Mouse (Mus musculus): ENCODE measurements around the gene Igf2bp1. TPM values are rescaled to one million over a fixed set of nuclear protein-coding genes. Genes with fewer than 3 reads are reported as not detected.
A peak's percentile ranks its signal among the peaks of the same experiment; 100 is the strongest.

The Igf2bp1 gene
- total and polyA plus RNA-seq, 2 experiments from 2014 or later: 3.4 to 4.5 TPM

DNA sequence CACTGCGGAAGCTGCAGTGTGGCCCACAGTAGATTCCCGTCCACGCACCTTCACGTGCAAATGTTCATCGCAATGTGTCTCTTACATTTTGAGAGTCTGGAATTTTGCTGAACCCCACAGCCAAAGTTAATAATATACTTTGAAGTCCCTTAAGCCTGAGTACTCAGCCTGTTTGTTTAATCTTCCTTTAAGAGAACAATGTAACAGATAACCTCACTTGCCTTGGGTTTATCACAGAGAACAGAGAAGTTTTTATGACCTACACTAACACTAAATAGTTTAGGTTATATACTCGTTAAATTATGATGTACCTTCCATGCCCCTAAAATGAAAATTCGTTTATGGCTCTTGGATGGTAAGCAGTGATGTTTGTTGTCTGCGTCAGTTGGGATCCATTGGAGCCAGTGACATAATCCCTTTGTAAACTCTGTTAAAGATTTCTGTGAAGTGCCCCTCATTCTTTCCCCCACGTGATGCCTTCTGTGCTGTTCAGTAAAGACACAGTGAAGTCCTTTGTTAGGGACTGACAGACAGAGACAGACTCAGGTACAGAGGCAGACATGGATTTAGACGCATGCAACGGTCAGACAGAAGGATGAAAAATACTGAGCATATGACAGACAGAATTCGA is 83.6 kb downstream of the Igf2bp1 start:
- TF ChIP-seq EP300 (IDR thresholded peaks at IDR 0.05; ENCODE audit: low read depth): no peak
- no peak for TF ChIP-seq CTCF (IDR thresholded peaks at IDR 0.05; ENCODE audit: low read depth)
- peaks cover 33% of the 10 kb centered on the region for H3K27me3 ChIP-seq (ENCODE audit: control insufficient read depth, insufficient read depth, low read length)

DNA sequence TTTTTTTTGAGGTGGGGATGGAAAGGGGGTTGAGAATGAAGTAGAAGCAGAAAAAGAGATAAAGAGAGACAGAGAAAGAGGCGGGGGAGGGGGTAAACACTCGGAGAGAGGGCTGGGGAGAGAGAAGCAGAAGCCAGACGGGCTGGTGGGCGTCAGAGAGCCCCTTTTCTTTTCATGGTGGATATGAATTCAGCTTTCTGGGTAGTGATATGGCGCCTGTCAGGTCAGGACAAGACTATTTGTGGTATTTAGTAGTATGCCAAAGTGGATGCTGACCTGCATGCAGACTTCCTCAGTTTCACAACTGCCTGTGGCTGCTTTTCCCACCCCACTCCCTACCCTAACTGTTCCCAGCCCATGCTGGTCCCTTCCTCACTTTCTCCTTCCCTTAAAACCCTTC is 89.3 kb downstream of the Igf2bp1 start:
- Histone ChIP-seq H3K27me3 (ENCODE audit: control insufficient read depth, insufficient read depth, low read length) (peaks cover 80% of the 10 kb centered on the region), H3K36me3 (replicated peaks; ENCODE audit: control insufficient read depth, insufficient read depth, low read length) (no peaks in the 10 kb centered on the region), H3K9me3 (replicated peaks; ENCODE audit: control insufficient read depth, low read length) (no peaks in the 10 kb centered on the region), H3K4me2 (ENCODE audit: low read depth, low read length) (no peak overlapping the region), H3K4me1 (ENCODE audit: control insufficient read depth, insufficient read depth) (peaks cover 10% of the 10 kb centered on the region; the same call in 1 of the 2 replicates), H3K27ac (ENCODE audit: low read depth) (no peak overlapping the region), H3K4me3 (ENCODE audit: low read depth, low read length) (no peak overlapping the region), H3K9ac (replicated peaks; ENCODE audit: low read depth, low read length) (no peak overlapping the region)
- DNase-seq (ENCODE audit: low spot score): no peak
- WGBS: 7% methylated on average over 5 of the region's 5 CpGs
- ATAC-seq (ENCODE audit: insufficient read depth, low read depth): no peak
- TF ChIP-seq EP300 (IDR thresholded peaks at IDR 0.05; ENCODE audit: low read depth): no peak
- TF ChIP-seq CTCF (IDR thresholded peaks at IDR 0.05; ENCODE audit: low read depth): no peak

More for the DNA sequence above, 83.6 kb downstream of the Igf2bp1 start:
- no peak overlapping the region for H3K4me3 ChIP-seq (ENCODE audit: low read depth, low read length)
- H3K9ac ChIP-seq (replicated peaks; ENCODE audit: low read depth, low read length): no peak overlapping the region
- DNase-seq (ENCODE audit: low spot score) (no peak), ATAC-seq (ENCODE audit: insufficient read depth, low read depth) (no peak)
- H3K9me3 ChIP-seq (replicated peaks; ENCODE audit: control insufficient read depth, low read length): peaks cover 6% of the 10 kb centered on the region; the same call in 1 of the 2 replicates
- no peaks in the 10 kb centered on the region for H3K4me1 ChIP-seq (ENCODE audit: control insufficient read depth, insufficient read depth)
- no peaks in the 10 kb centered on the region for H3K36me3 ChIP-seq (replicated peaks; ENCODE audit: control insufficient read depth, insufficient read depth, low read length)
- H3K27ac ChIP-seq (ENCODE audit: low read depth): no peak overlapping the region
- 68% methylated on average over 12 of the region's 12 CpGs for WGBS
- H3K4me2 ChIP-seq (ENCODE audit: low read depth, low read length): no peak overlapping the region

DNA sequence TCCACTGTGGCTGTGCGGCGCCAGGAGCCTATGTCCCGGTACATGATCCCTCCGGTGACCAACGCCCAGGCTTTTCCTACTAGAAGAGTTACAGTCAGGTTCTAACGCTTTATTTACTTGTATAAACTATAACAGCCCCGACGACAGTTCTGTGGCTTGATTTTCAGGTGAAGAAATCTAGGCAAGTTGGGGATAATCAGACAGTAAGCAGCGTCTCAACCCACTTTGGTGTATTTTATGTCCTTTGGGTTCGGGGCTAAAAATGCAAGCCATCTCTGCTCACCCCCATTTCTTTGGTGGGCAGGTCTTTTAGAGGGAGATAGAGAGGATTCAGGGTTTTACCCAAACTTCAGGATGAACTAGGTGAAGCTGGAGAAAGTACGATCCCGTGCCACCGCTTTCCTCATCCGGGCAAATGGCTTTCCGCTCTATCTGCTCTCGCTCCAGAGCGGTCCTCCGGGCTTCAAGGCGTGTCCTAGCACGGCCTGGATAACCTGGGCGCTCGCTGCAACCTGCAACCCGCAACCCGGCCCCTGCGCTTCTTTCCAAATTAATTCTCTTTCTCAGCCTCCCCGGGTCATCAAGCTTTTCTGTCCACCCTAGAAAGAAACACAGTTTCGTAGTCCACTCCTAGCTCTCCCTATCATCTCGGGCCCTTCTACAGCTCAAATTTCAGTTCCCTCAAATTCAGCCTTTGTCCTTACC is 90.6 kb downstream of the Igf2bp1 start:
- no peak overlapping the region for H3K9ac ChIP-seq (replicated peaks; ENCODE audit: low read depth, low read length)
- TF ChIP-seq EP300 (IDR thresholded peaks at IDR 0.05; ENCODE audit: low read depth): no peak
- no peak for TF ChIP-seq CTCF (IDR thresholded peaks at IDR 0.05; ENCODE audit: low read depth)
- no peaks in the 10 kb centered on the region for H3K9me3 ChIP-seq (replicated peaks; ENCODE audit: control insufficient read depth, low read length)
- DNase-seq (ENCODE audit: low spot score): no peak
- WGBS: 2% methylated on average over 28 of the region's 28 CpGs
- peaks cover 77% of the 10 kb centered on the region for H3K27me3 ChIP-seq (ENCODE audit: control insufficient read depth, insufficient read depth, low read length)
- no peak for ATAC-seq (ENCODE audit: insufficient read depth, low read depth)
- peak overlapping the region; percentile 33 for H3K4me3 ChIP-seq (ENCODE audit: low read depth, low read length)
- peak overlapping the region; percentile 30 for H3K4me2 ChIP-seq (ENCODE audit: low read depth, low read length)
- H3K4me1 ChIP-seq (ENCODE audit: control insufficient read depth, insufficient read depth): peaks cover 10% of the 10 kb centered on the region; the same call in 1 of the 2 replicates
- H3K36me3 ChIP-seq (replicated peaks; ENCODE audit: control insufficient read depth, insufficient read depth, low read length): no peaks in the 10 kb centered on the region
- H3K27ac ChIP-seq (ENCODE audit: low read depth): no peak overlapping the region

DNA sequence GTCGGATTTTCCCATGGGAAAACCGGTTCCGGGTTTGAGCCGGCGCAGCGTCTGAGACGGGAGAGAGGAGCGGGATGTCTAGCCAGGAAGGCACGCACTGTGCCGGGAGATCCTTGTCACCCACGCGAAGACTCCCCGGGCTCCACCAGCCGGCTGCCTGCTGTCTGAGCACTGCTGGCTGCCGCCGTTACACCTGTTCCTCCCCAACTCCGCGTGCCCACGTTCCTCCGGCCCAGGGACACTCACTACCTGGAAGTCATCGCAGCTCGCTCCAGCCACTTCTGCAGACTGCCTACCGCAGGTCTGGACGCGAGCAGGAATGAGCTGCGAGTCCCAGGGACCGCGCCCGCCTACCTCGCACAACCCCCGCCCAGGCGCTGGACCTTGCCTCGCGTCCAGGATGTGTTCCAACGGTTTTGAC is 91.2 kb downstream of the Igf2bp1 start, which contains the start of gene B4galnt2:
Gene B4galnt2 (minus strand): TSS at position 321 of the 421 bp plus-strand sequence.
- Histone ChIP-seq H3K36me3 (replicated peaks; ENCODE audit: control insufficient read depth, insufficient read depth, low read length) (no peaks in the 10 kb centered on the region), H3K4me1 (ENCODE audit: control insufficient read depth, insufficient read depth) (peaks cover 10% of the 10 kb centered on the region; the same call in 1 of the 2 replicates), H3K27me3 (ENCODE audit: control insufficient read depth, insufficient read depth, low read length) (peaks cover 74% of the 10 kb centered on the region), H3K9ac (replicated peaks; ENCODE audit: low read depth, low read length) (no peak within 1 kb of the TSS), H3K27ac (ENCODE audit: low read depth) (no peak within 1 kb of the TSS), H3K9me3 (replicated peaks; ENCODE audit: control insufficient read depth, low read length) (no peaks in the 10 kb centered on the region), H3K4me3 (ENCODE audit: low read depth, low read length) (peak within 1 kb of the TSS; percentile 33), H3K4me2 (ENCODE audit: low read depth, low read length) (peak within 1 kb of the TSS; percentile 30)
- no peak for ATAC-seq (ENCODE audit: insufficient read depth, low read depth)
- TF ChIP-seq CTCF (IDR thresholded peaks at IDR 0.05; ENCODE audit: low read depth): no peak
- TF ChIP-seq EP300 (IDR thresholded peaks at IDR 0.05; ENCODE audit: low read depth): no peak
- under 1% methylated on average over 35 of the region's 35 CpGs for WGBS
- no peak for DNase-seq (ENCODE audit: low spot score)

DNA sequence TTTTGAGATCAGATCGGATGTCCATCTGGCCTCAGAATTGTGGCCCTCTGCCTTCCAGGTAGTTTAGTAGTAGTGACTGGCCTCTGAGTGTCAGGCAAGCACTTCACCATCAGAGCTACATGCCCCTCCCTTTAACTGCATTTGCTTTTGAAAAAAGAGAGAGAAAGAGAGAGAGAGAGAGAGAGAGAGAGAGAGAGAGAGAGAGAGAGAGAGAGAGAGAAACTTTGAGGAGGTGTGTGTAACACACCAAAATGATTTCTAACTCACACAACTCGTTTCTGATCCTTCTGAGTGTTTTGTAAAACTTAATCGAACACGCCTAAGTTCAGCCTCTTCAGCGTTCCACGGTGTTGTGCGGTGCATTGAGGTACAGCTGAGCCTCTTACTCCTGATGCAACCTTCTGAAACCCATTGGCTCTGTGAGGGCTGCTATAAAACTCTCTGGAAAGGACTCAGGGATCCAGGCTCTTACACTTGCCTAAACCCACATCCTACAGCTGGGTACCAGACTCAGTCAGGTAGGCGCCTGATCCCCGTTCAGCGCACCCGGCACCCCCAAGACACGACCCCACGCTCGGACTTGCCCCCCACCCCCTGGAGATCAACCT is 91.7 kb downstream of the Igf2bp1 start:
- H3K4me2 ChIP-seq (ENCODE audit: low read depth, low read length): peak overlapping the region; percentile 30
- TF ChIP-seq CTCF (IDR thresholded peaks at IDR 0.05; ENCODE audit: low read depth) (no peak), EP300 (IDR thresholded peaks at IDR 0.05; ENCODE audit: low read depth) (no peak)
- H3K9ac ChIP-seq (replicated peaks; ENCODE audit: low read depth, low read length): no peak overlapping the region
- no peak for ATAC-seq (ENCODE audit: insufficient read depth, low read depth)
- peak overlapping the region; percentile 33 for H3K4me3 ChIP-seq (ENCODE audit: low read depth, low read length)
- DNase-seq (ENCODE audit: low spot score): no peak
- H3K4me1 ChIP-seq (ENCODE audit: control insufficient read depth, insufficient read depth): peaks cover 10% of the 10 kb centered on the region; the same call in 1 of the 2 replicates
- 6% methylated on average over 14 of the region's 14 CpGs for WGBS
- H3K36me3 ChIP-seq (replicated peaks; ENCODE audit: control insufficient read depth, insufficient read depth, low read length): no peaks in the 10 kb centered on the region
- no peaks in the 10 kb centered on the region for H3K9me3 ChIP-seq (replicated peaks; ENCODE audit: control insufficient read depth, low read length)
- no peak overlapping the region for H3K27ac ChIP-seq (ENCODE audit: low read depth)
- peaks cover 70% of the 10 kb centered on the region for H3K27me3 ChIP-seq (ENCODE audit: control insufficient read depth, insufficient read depth, low read length)

All from heart, postnatal 0 days (tissue).